Mouse (Mus musculus) kidney, postnatal 4 days (tissue): ENCODE measurements around the gene Hmg20a.
A peak's percentile ranks its signal among the peaks of the same experiment; 100 is the strongest.

Experiments
- DNase-seq, 2 experiments: peaks; one replicate each; pipeline ENCODE4 v3.0.0; 2021; ENCODE audit warnings: mixed read lengths in 2 of 2

Hmg20a gene

GRCm38 (mm10) chr9:56533916-56534315 is 115.5 kb downstream of the Hmg20a start:
- peak; percentile 30 to 32 for DNase-seq

- DNase-seq, result no peak
These were observed 116.3 kb downstream of the Hmg20a start for GRCm38 (mm10) chr9:56534727-56535126.

GRCm38 (mm10) chr9:56535361-56535760 is 117.0 kb downstream of the Hmg20a start:
- DNase-seq, result peak; percentile 13 to 25

GRCm38 (mm10) chr9:56540051-56540450 is 121.6 kb downstream of the Hmg20a start:
- DNase-seq, result peak in 1 of 2 experiments; percentile 39

GRCm38 (mm10) chr9:56544687-56545475 is 126.5 kb downstream of the Hmg20a start:
- no peak for DNase-seq
